Mouse (Mus musculus) lung, embryonic 16.5 days (tissue): ENCODE measurements around the gene Pik3ap1. TPM values are rescaled to one million over a fixed set of nuclear protein-coding genes. Genes with fewer than 3 reads are reported as not detected.
A peak's percentile ranks its signal among the peaks of the same experiment; 100 is the strongest.

ENCODE experiments used
- ATAC-seq: fragments of 200-750 bp; cut with Nextera tagmentation; 2 replicates; pipeline ENCODE4 v1.8.0; 2017; ENCODE audit warnings: low read depth, mild to moderate bottlenecking, moderate library complexity
- H3K27ac ChIP-seq: fragments of 300-500 bp; sonication (generic); 2 replicates; pipeline ENCODE4 v1.5.1; 2014; ENCODE audit warnings: mild to moderate bottlenecking, control low read depth, low read length
- H3K27me3 ChIP-seq: fragments of 300-500 bp; sonication (generic); 2 replicates; pipeline ENCODE4 v1.6.1; 2014; ENCODE audit warnings: low read depth, low read length, mixed read lengths; ENCODE audit not compliant: control insufficient read depth, insufficient read depth
- H3K36me3 ChIP-seq: fragments of 300-500 bp; sonication (generic); 2 replicates; pipeline ENCODE4 v1.6.1; 2014; ENCODE audit warnings: low read length; ENCODE audit not compliant: control insufficient read depth, insufficient read depth
- H3K4me1 ChIP-seq: fragments of 300-500 bp; sonication (generic); replicated peaks from 2 replicates; pipeline ENCODE4 v1.6.1; 2014; ENCODE audit warnings: low read length, mixed read lengths; ENCODE audit not compliant: control insufficient read depth, insufficient read depth
- H3K4me2 ChIP-seq: fragments of 300-500 bp; sonication (generic); 2 replicates; pipeline ENCODE4 v1.6.1; 2014; ENCODE audit warnings: low read depth, low read length, control low read depth
- H3K4me3 ChIP-seq: fragments of 300-500 bp; sonication (generic); 2 replicates; pipeline ENCODE4 v1.5.1; 2014; ENCODE audit warnings: mild to moderate bottlenecking, low read length, control low read depth
- H3K9ac ChIP-seq: fragments of 300-500 bp; sonication (generic); 2 replicates; pipeline ENCODE4 v1.6.1; 2014; ENCODE audit warnings: low read length, control low read depth
- H3K9me3 ChIP-seq: fragments of 300-500 bp; sonication (generic); 2 replicates; pipeline ENCODE4 v1.6.1; 2016; ENCODE audit warnings: low read length; ENCODE audit not compliant: control insufficient read depth
- WGBS: fragments of 180-500 bp; shearing (Covaris S2); extraction: QIAGEN DNeasy Blood & Tissue Kit; methylation state at CpG from one replicate; pipeline ENCODE4 v1.1.7; 2014; 5-methylcytosine and 5-hydroxymethylcytosine counted together
- polyA plus RNA-seq: library from polyadenylated mRNA; unstranded; fragments of >200 nt; fragmentation: Nextera tagmentation; extraction: Ambion mirVana; gene quantifications from 2 replicates; pipeline ENCODE4 v1.2.1, GENCODE M21; 2015

The Pik3ap1 gene
- polyA plus RNA-seq, 1 experiment from 2014 or later: 3.1 TPM

GRCm38 (mm10) chr19:41282216-41282615 lies 102.7 kb downstream of the Pik3ap1 start:
- H3K4me3 ChIP-seq: no peak overlapping the region
- H3K9ac ChIP-seq: no peak overlapping the region
- 82% methylated on average over 4 of the region's 4 CpGs for WGBS
- H3K36me3 ChIP-seq: no peaks in the 10 kb centered on the region
- no peaks in the 10 kb centered on the region for H3K4me1 ChIP-seq
- no peaks in the 10 kb centered on the region for H3K9me3 ChIP-seq
- ATAC-seq: no peak
- no peaks in the 10 kb centered on the region; the same call in 1 of the 2 replicates for H3K27me3 ChIP-seq
- H3K27ac ChIP-seq: no peak overlapping the region
- H3K4me2 ChIP-seq: no peak overlapping the region

- Histone ChIP-seq H3K9me3 (no peaks in the 10 kb centered on the region), H3K27ac (no peak overlapping the region), H3K9ac (no peak overlapping the region), H3K4me2 (no peak overlapping the region), H3K36me3 (no peaks in the 10 kb centered on the region), H3K4me1 (0 out of 2 replicates have a peak, but pooled peaks cover 2% of the 10 kb centered on the region), H3K4me3 (no peak overlapping the region), H3K27me3 (no peaks in the 10 kb centered on the region; the same call in 1 of the 2 replicates)
- 65% methylated on average over 8 of the region's 8 CpGs for WGBS
- ATAC-seq: no peak
Observed at GRCm38 (mm10) chr19:41279724-41280244, 105.1 kb downstream of the Pik3ap1 start.

GRCm38 (mm10) chr19:41278606-41279005 lies 106.3 kb downstream of the Pik3ap1 start:
- no peaks in the 10 kb centered on the region for H3K9me3 ChIP-seq
- H3K4me3 ChIP-seq: no peak overlapping the region
- H3K4me2 ChIP-seq: no peak overlapping the region
- H3K27ac ChIP-seq: no peak overlapping the region
- H3K9ac ChIP-seq: no peak overlapping the region
- 82% methylated on average over 7 of the region's 7 CpGs for WGBS
- H3K4me1 ChIP-seq: 0 out of 2 replicates have a peak, but pooled peaks cover 2% of the 10 kb centered on the region
- H3K36me3 ChIP-seq: no peaks in the 10 kb centered on the region
- no peak for ATAC-seq
- H3K27me3 ChIP-seq: no peaks in the 10 kb centered on the region; the same call in 1 of the 2 replicates

- 0 out of 2 replicates have a peak, but pooled peaks cover 2% of the 10 kb centered on the region for H3K4me1 ChIP-seq
- no peak for ATAC-seq
- H3K36me3 ChIP-seq: no peaks in the 10 kb centered on the region
- H3K9ac ChIP-seq: no peak overlapping the region
- 43% methylated on average over 3 of the region's 3 CpGs for WGBS
- no peak overlapping the region for H3K27ac ChIP-seq
- H3K4me2 ChIP-seq: no peak overlapping the region
- H3K4me3 ChIP-seq: no peak overlapping the region
- H3K27me3 ChIP-seq: no peaks in the 10 kb centered on the region; the same call in 1 of the 2 replicates
- H3K9me3 ChIP-seq: no peaks in the 10 kb centered on the region
Observed at GRCm38 (mm10) chr19:41275588-41275987, 109.3 kb downstream of the Pik3ap1 start.

GRCm38 (mm10) chr19:41270906-41271305 lies 114.0 kb downstream of the Pik3ap1 start:
- Histone ChIP-seq H3K36me3 (no peaks in the 10 kb centered on the region), H3K27me3 (no peaks in the 10 kb centered on the region), H3K4me3 (no peak overlapping the region), H3K27ac (no peak overlapping the region), H3K4me1 (0 out of 2 replicates have a peak, but pooled peaks cover 2% of the 10 kb centered on the region), H3K4me2 (no peak overlapping the region), H3K9me3 (no peaks in the 10 kb centered on the region), H3K9ac (no peak overlapping the region)
- ATAC-seq: no peak
- WGBS: 75% methylated on average over 7 of the region's 7 CpGs

GRCm38 (mm10) chr19:41270151-41270727 lies 114.7 kb downstream of the Pik3ap1 start:
- no peak overlapping the region for H3K4me3 ChIP-seq
- H3K9ac ChIP-seq: no peak overlapping the region
- no peaks in the 10 kb centered on the region for H3K27me3 ChIP-seq
- H3K4me2 ChIP-seq: no peak overlapping the region
- ATAC-seq: peak; percentile 83
- H3K36me3 ChIP-seq: no peaks in the 10 kb centered on the region
- 0 out of 2 replicates have a peak, but pooled peaks cover 2% of the 10 kb centered on the region for H3K4me1 ChIP-seq
- no peak overlapping the region for H3K27ac ChIP-seq
- 50% methylated on average over 9 of the region's 9 CpGs for WGBS
- no peaks in the 10 kb centered on the region for H3K9me3 ChIP-seq

- Histone ChIP-seq H3K27me3 (no peaks in the 10 kb centered on the region), H3K27ac (no peak overlapping the region), H3K9me3 (no peaks in the 10 kb centered on the region), H3K36me3 (no peaks in the 10 kb centered on the region), H3K9ac (no peak overlapping the region), H3K4me1 (peaks cover 8% of the 10 kb centered on the region), H3K4me3 (no peak overlapping the region), H3K4me2 (no peak overlapping the region)
- WGBS: 56% methylated on average over 8 of the region's 8 CpGs
- ATAC-seq: no peak
Observed at GRCm38 (mm10) chr19:41266251-41266901, 118.5 kb downstream of the Pik3ap1 start.

GRCm38 (mm10) chr19:41264331-41264799 lies 120.5 kb downstream of the Pik3ap1 start:
- Histone ChIP-seq H3K4me2 (peak overlapping the region; percentile 64), H3K27me3 (no peaks in the 10 kb centered on the region), H3K9me3 (no peaks in the 10 kb centered on the region), H3K4me3 (peak overlapping the region; percentile 76), H3K4me1 (peaks cover 16% of the 10 kb centered on the region), H3K9ac (peak overlapping the region; percentile 97), H3K36me3 (no peaks in the 10 kb centered on the region), H3K27ac (peak overlapping the region; percentile 96)
- ATAC-seq: no peak
- 21% methylated on average over 13 of the region's 13 CpGs for WGBS

- Histone ChIP-seq H3K4me2 (peak within 1 kb of the TSS; percentile 76), H3K4me1 (peaks cover 16% of the 10 kb centered on the region), H3K27me3 (no peaks in the 10 kb centered on the region), H3K9me3 (no peaks in the 10 kb centered on the region), H3K9ac (peak within 1 kb of the TSS; percentile 97), H3K36me3 (no peaks in the 10 kb centered on the region), H3K27ac (peak within 1 kb of the TSS; percentile 96), H3K4me3 (peak within 1 kb of the TSS; percentile 76)
- peak; percentile 95 for ATAC-seq
- 0% methylated on average over 34 of the region's 98 CpGs for WGBS
Observed at GRCm38 (mm10) chr19:41263630-41264295, 121.1 kb downstream of the Pik3ap1 start, which contains the start of gene Tm9sf3. Gene Tm9sf3 (minus strand): TSS chr19:41263997.
